Mouse (Mus musculus): ENCODE data around the gene Gjb4. TPM values are rescaled to one million over a fixed set of nuclear protein-coding genes. Genes with fewer than 3 reads are reported as not detected.

The Gjb4 gene
- total and polyA plus RNA-seq, 2 experiments from 2014 or later: not detected

- Histone ChIP-seq H3K9ac (no peak overlapping the region), H3K4me2 (ENCODE audit: low read depth) (no peak overlapping the region; the same call in 1 of the 2 replicates), H3K27me3 (ENCODE audit: insufficient read depth, low read length) (no peaks in the 10 kb centered on the region), H3K36me3 (ENCODE audit: insufficient read depth) (no peaks in the 10 kb centered on the region), H3K27ac (ENCODE audit: low read depth, low read length) (no peak overlapping the region), H3K9me3 (ENCODE audit: low read length) (no peaks in the 10 kb centered on the region), H3K4me3 (ENCODE audit: low read depth, low read length) (no peak overlapping the region), H3K4me1 (ENCODE audit: insufficient read depth) (no peaks in the 10 kb centered on the region)
- 57% methylated on average over 17 of the region's 17 CpGs for WGBS
- ATAC-seq (peak; percentile 79), DNase-seq (peak; percentile 40)
- no peak for TF ChIP-seq CTCF (IDR thresholded peaks at IDR 0.05; ENCODE audit: low read depth)
Measured at GRCm38 (mm10) chr4:127375541-127376177, 21.8 kb upstream of the Gjb4 start.

GRCm38 (mm10) chr4:127374645-127375044 is 20.8 kb upstream of the Gjb4 start:
- H3K4me2 ChIP-seq (ENCODE audit: low read depth): no peak overlapping the region
- H3K4me3 ChIP-seq (ENCODE audit: low read depth, low read length): no peak overlapping the region
- TF ChIP-seq CTCF (IDR thresholded peaks at IDR 0.05; ENCODE audit: low read depth): no peak
- no peak overlapping the region for H3K27ac ChIP-seq (ENCODE audit: low read depth, low read length)
- H3K9me3 ChIP-seq (ENCODE audit: low read length): no peaks in the 10 kb centered on the region
- H3K4me1 ChIP-seq (ENCODE audit: insufficient read depth): no peaks in the 10 kb centered on the region
- no peaks in the 10 kb centered on the region for H3K27me3 ChIP-seq (ENCODE audit: insufficient read depth, low read length)
- H3K36me3 ChIP-seq (ENCODE audit: insufficient read depth): no peaks in the 10 kb centered on the region
- no peak for DNase-seq
- WGBS: 86% methylated on average over 4 of the region's 4 CpGs
- ATAC-seq: no peak
- no peak overlapping the region for H3K9ac ChIP-seq

GRCm38 (mm10) chr4:127373491-127373890 is 19.6 kb upstream of the Gjb4 start:
- no peak for DNase-seq
- no peak overlapping the region for H3K4me2 ChIP-seq (ENCODE audit: low read depth)
- H3K27me3 ChIP-seq (ENCODE audit: insufficient read depth, low read length): no peaks in the 10 kb centered on the region

GRCm38 (mm10) chr4:127371546-127371945 is 17.7 kb upstream of the Gjb4 start:
- Histone ChIP-seq H3K27me3 (ENCODE audit: insufficient read depth, low read length) (no peaks in the 10 kb centered on the region), H3K4me1 (ENCODE audit: insufficient read depth) (no peaks in the 10 kb centered on the region), H3K4me3 (ENCODE audit: low read depth, low read length) (no peak overlapping the region), H3K27ac (ENCODE audit: low read depth, low read length) (no peak overlapping the region), H3K9ac (no peak overlapping the region), H3K4me2 (ENCODE audit: low read depth) (no peak overlapping the region), H3K36me3 (ENCODE audit: insufficient read depth) (no peaks in the 10 kb centered on the region), H3K9me3 (ENCODE audit: low read length) (no peaks in the 10 kb centered on the region)
- 62% methylated on average over 5 of the region's 5 CpGs for WGBS
- DNase-seq (no peak), ATAC-seq (no peak)
- TF ChIP-seq CTCF (IDR thresholded peaks at IDR 0.05; ENCODE audit: low read depth): no peak

More at GRCm38 (mm10) chr4:127373491-127373890, 19.6 kb upstream of the Gjb4 start:
- Histone ChIP-seq H3K9ac (no peak overlapping the region), H3K36me3 (ENCODE audit: insufficient read depth) (no peaks in the 10 kb centered on the region), H3K27ac (ENCODE audit: low read depth, low read length) (no peak overlapping the region), H3K4me3 (ENCODE audit: low read depth, low read length) (no peak overlapping the region), H3K9me3 (ENCODE audit: low read length) (no peaks in the 10 kb centered on the region), H3K4me1 (ENCODE audit: insufficient read depth) (no peaks in the 10 kb centered on the region)
- TF ChIP-seq CTCF (IDR thresholded peaks at IDR 0.05; ENCODE audit: low read depth): no peak
- 53% methylated on average over 8 of the region's 8 CpGs for WGBS
- ATAC-seq: no peak

- WGBS: 47% methylated on average over 2 of the region's 2 CpGs
- peak; percentile 61 for TF ChIP-seq CTCF (IDR thresholded peaks at IDR 0.05; ENCODE audit: low read depth)
Measured at GRCm38 (mm10) chr4:127370447-127370846, 16.6 kb upstream of the Gjb4 start.

GRCm38 (mm10) chr4:127368379-127368973 is 14.6 kb upstream of the Gjb4 start:
- Histone ChIP-seq H3K36me3 (ENCODE audit: insufficient read depth) (no peaks in the 10 kb centered on the region), H3K4me1 (ENCODE audit: insufficient read depth) (no peaks in the 10 kb centered on the region), H3K9ac (0 out of 2 replicates have a peak overlapping the region, but pooled peaks have one; percentile 3), H3K4me3 (ENCODE audit: low read depth, low read length) (no peak overlapping the region), H3K27ac (ENCODE audit: low read depth, low read length) (no peak overlapping the region), H3K27me3 (ENCODE audit: insufficient read depth, low read length) (no peaks in the 10 kb centered on the region), H3K9me3 (ENCODE audit: low read length) (no peaks in the 10 kb centered on the region), H3K4me2 (ENCODE audit: low read depth) (0 out of 2 replicates have a peak overlapping the region, but pooled peaks have one; percentile 10)
- peak; percentile 87 for DNase-seq
- WGBS: 35% methylated on average over 13 of the region's 13 CpGs
- peak; percentile 100 for TF ChIP-seq CTCF (IDR thresholded peaks at IDR 0.05; ENCODE audit: low read depth)
- ATAC-seq: peak; percentile 68

More at GRCm38 (mm10) chr4:127370447-127370846, 16.6 kb upstream of the Gjb4 start:
- ATAC-seq (no peak), DNase-seq (peak; percentile 39)
- Histone ChIP-seq H3K4me3 (ENCODE audit: low read depth, low read length) (no peak overlapping the region), H3K4me1 (ENCODE audit: insufficient read depth) (no peaks in the 10 kb centered on the region), H3K27me3 (ENCODE audit: insufficient read depth, low read length) (no peaks in the 10 kb centered on the region), H3K36me3 (ENCODE audit: insufficient read depth) (no peaks in the 10 kb centered on the region), H3K27ac (ENCODE audit: low read depth, low read length) (no peak overlapping the region), H3K9me3 (ENCODE audit: low read length) (no peaks in the 10 kb centered on the region), H3K4me2 (ENCODE audit: low read depth) (no peak overlapping the region), H3K9ac (no peak overlapping the region)

GRCm38 (mm10) chr4:127365834-127366233 is 12.0 kb upstream of the Gjb4 start:
- Histone ChIP-seq H3K4me3 (ENCODE audit: low read depth, low read length) (no peak overlapping the region), H3K27ac (ENCODE audit: low read depth, low read length) (no peak overlapping the region), H3K36me3 (ENCODE audit: insufficient read depth) (no peaks in the 10 kb centered on the region), H3K9me3 (ENCODE audit: low read length) (no peaks in the 10 kb centered on the region), H3K4me2 (ENCODE audit: low read depth) (no peak overlapping the region), H3K4me1 (ENCODE audit: insufficient read depth) (no peaks in the 10 kb centered on the region), H3K27me3 (ENCODE audit: insufficient read depth, low read length) (no peaks in the 10 kb centered on the region), H3K9ac (no peak overlapping the region)
- WGBS: 27% methylated on average over 4 of the region's 4 CpGs
- ATAC-seq: no peak
- DNase-seq: no peak
- TF ChIP-seq CTCF (IDR thresholded peaks at IDR 0.05; ENCODE audit: low read depth): no peak
